Mouse (Mus musculus) urinary bladder, postnatal 25 days (tissue): ENCODE data around the gene Prpf8.

Source experiments
- DNase-seq: peaks from one replicate; pipeline ENCODE4 v3.0.0; 2022; ENCODE audit warnings: low spot score

Prpf8 gene

DNA sequence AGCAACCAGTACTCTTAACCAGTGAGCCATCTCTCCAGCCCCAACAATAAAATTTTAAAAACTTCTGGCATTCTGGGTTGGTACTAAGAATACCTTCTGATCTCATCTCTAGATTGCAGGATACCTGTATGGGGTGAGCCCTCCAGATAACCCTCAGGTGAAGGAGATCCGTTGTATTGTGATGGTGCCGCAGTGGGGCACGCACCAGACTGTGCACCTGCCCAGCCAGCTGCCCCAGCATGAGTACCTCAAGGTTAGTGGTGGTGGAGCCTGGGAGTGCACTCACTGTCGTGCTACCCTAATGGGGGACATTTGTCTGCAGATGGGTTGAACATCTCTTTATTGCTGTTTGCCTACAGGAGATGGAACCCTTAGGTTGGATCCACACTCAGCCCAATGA lies 21.5 kb downstream of the Prpf8 start:
- no peak for DNase-seq

DNA sequence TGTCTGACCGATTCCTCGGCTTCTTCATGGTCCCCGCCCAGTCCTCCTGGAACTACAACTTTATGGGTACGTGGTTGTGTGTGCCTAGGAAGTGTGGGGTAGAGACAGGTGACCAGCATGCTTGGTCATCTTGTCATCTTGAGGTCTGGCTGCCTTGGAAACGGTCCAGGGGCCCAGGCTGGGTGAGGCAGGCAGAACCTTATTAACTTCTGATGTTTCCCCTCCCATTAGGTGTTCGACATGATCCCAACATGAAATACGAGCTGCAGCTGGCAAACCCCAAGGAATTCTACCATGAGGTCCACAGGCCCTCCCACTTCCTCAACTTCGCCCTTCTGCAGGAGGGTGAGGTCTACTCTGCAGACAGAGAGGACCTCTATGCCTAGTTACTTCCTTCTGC lies 22.3 kb downstream of the Prpf8 start:
- no peak for DNase-seq

DNA sequence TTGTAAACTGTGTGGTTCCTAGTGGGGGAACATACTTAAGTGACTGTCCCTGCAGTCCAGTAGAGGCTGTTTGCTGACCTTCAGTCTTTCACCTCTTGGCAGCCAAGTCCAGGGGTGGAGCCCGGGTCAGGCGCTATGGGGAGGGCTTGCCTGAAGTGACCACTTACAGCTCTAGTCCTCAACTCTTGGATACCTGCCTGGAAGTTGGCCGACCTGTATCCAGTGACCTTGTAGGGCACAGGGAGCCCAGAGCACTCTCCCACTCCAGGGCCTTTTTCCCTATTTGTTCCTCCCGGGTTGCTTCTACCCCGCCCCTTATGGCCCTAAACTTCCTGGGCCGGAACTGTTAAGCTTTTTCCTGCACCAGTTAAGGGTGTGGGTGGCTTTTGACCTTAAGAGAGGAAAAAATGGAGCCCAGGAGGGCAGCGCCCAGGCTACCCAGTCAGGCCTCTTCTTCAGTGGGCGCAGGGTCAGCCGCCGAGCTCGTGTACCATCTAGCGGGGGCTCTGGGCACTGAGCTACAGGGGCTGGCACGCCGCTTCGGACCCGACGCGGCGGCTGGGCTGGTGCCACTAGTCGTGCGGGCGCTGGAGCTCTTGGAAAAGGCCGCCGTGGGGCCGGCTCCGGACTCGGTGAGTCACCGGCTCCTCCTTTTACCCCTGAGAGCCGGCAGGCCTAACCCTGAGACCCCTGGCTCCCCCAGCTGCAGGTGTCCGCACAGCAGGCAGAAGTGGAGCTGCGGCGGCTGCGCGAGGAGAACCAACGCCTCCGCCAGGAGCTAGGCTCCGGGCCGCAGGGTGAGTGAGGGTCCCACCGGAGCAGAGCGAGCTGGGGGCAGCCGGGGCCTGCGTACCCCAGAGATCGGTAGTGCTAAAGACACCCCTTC lies 23.4 kb downstream of the Prpf8 start, which contains the start of gene Rilp:
TSS of gene Rilp (plus strand) at position 354 of the 886 bp plus-strand sequence.
- DNase-seq = peak; percentile 57

DNA sequence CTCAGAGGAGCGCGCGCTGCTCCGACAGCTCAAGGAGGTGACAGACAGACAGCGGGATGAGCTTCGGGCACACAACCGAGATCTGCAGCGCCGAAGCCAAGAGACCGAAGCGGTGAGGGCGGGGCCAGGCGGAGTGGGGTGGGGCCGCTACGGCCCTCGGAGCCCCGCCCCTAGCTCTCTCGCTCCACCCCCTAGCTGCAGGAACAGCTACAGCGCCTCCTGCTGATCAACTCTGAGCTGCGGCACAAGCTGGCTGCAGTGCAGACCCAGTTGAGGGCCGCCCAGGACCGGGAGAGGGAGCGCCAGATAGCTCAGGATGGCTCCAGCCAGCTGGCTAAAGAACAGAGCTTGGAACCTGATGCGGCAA lies 24.0 kb downstream of the Prpf8 start:
- DNase-seq = peak; percentile 94

DNA sequence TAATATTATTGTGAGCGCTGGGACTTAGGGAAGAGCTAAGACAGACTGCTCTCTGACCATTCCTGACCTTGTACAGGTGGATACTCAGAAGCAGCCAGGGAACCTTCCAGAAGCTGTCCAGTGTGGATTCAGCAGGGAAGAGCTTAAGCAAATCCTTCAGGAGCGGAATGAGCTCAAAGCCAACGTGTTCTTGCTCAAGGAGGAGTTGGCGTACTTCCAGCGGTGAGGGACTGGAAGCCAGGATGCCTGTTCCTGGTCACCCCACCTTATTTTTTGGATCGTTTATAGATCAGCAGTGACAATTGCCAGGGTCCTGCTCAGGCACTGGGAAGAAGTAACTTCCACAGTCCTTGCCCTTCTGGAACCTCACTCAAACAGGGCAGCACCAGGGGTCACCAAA lies 24.6 kb downstream of the Prpf8 start:
- DNase-seq = peak; percentile 38

DNA sequence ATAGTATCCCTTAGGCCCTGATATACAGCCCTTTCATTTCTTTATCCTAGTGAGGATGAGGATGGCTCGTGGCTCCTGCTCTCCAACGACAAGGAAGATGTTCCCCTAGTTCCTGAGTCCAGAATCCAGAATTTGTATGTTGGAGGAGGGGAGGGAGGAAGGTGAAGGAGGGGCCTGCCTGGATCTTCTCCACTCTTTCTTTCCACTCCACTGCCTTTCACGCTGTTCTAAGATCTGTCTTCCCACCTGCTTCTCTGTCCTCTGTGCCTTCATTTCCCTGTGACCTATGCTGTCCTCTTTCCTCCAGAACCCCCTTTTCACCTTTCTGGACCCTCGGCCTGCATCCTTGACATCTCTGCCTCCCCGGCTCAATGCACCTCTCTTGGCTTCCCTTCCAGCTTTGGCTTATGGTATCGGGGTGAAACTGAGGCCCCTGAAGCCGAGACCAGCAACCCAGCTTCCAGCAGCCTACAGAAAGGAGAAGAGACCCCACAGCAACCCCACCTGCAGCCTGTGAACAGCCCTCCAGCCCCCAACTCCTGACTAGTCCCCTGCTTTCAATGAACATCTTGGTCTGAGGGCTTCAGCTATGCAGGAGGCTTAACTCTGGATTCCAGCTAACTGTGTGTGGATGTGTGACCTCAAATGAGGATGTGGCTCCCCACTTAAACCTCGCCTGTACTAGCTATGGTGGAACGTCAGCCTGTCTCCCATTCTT lies 25.8 kb downstream of the Prpf8 start:
- DNase-seq = no peak

DNA sequence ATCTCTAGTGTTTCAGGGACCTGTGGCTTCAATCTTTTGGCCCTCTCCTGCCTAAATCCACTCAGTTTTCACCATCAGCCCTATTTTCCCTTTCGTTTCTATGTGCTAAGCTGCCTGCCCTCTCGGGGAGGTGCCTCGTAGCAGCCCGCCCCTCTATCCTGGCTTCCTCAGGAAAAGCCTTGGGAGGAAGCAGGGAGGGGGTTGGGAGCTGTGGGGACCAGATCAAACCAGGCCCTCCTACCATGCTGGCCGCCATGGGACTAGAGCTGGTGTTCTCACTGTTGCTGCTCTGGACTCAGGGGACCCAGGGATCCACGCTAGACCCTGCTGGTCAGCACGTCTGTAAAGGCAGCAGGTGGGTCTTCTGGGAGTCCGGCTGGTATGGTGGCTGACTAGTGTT lies 26.7 kb downstream of the Prpf8 start, which contains the start of gene Scarf1:
TSS of gene Scarf1 (plus strand) at position 205 of the 400 bp plus-strand sequence.
- no peak for DNase-seq

DNA sequence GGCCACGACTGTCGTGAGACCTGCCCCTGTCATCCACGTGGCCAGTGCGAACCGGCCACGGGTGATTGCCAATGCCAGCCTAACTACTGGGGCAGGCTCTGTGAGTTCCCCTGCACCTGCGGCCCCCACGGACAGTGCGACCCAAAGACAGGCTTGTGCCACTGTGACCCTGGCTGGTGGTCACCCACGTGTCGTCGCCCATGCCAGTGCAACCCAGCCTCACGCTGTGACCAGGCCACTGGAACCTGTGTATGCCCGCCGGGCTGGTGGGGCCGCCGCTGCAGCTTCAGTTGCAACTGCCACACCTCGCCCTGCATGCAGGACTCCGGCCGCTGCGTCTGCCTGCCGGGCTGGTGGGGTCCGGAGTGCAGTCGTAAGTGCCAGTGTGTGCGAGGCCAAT lies 28.6 kb downstream of the Prpf8 start:
- DNase-seq = no peak

DNA sequence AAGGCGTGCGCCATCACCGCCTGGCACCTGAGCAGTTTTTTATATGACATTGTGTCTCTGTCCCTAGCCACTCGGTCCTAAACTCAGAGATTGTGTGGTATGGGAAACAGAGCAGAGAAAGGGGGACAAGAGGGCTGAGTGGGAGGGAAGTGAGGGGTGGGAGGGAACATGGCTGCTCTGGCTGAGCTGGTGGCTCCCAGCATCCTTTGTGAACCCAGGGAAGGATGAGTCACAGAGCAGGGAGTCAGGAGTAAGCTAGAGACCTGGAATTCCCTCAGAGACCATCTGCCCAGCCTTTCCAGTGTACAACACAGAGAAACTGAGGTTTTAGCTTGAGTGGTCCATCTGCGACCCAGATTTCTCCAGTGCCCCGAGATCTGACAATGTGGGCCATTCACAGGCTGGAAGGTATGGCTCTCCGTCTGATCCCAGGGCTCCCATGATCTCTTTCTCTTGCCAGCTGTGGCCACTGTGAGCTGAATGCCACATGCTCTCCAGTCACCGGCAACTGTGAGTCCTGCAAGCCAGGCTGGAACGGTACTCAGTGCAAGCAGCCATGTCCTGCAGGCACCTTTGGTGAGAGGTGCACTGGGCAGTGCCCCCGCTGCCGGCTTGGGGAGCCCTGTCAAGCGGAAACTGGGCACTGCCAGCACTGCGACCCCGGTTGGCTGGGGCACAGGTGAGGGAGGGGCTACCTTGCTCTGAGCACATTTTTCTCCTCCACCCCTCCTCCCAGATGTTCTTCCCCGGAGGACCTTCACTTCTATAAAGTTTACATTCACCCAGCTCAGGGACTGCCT lies 33.4 kb downstream of the Prpf8 start:
- DNase-seq = no peak

DNA sequence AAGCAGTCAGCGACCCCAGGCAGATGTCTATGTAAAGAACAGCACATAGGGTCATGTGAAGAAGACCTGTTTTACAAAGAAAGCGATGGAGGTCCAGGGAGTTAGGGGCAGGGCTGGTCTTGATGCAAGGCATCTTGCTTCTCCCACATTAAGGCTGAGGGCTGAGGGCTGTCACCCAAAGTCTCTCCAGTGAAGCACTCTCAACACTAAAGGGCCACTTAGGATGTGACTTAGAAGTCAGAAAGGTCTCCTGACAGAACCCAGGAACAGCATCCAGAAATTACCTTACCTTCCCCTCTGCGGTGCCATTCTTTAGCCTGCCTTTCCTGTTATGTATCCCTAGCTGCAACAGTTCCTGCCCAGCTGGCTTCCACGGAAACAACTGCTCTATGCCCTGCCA lies 35.0 kb downstream of the Prpf8 start:
- no peak for DNase-seq

DNA sequence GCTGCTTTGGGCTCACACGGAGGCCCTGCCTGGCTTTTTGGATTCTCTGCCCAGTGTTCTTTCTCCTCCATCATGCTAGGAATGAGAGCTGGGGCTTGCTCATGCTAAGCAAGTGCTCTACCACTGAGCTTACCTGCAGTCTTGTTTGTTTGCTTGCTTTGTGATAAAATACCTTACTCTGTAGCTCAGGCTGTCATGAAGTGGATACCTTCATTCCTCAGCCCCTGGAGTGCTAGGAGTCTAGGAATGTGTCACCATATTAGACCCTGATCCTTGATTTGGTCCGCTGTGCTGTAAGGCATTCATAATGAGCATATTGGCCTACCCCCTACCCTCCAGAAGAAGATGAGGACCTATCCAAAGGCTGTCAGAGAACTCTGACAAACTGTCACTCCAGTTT lies 36.2 kb downstream of the Prpf8 start:
- no peak for DNase-seq

DNA sequence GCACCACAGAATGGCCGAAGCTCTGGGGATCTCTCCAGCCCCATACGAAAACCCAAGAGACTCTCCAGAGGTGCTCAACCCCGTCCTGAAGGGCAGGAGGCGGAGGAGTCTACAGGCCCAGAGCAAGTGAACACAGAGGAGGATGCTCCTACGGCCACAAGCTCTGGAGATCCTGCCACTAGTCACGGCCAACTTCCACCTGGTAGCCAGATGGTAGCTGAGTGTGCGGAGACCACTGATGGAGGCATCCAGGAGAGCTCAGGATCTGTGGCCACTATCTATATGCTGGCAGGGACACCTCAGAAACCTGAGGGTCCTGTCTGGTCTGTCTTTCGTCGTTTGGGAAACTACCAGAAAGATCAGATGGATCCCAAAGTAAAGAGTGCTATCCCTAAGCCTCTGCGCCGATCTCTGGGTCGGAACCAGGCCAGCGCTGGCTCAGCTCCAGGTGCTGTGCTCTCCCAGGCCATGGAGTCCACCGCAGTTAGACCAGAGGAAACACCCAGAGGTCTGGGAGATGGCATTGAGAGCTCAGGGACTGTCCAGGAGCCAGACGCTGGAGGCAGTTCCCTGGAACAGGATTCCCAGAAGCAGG lies 39.0 kb downstream of the Prpf8 start:
- no peak for DNase-seq

DNA sequence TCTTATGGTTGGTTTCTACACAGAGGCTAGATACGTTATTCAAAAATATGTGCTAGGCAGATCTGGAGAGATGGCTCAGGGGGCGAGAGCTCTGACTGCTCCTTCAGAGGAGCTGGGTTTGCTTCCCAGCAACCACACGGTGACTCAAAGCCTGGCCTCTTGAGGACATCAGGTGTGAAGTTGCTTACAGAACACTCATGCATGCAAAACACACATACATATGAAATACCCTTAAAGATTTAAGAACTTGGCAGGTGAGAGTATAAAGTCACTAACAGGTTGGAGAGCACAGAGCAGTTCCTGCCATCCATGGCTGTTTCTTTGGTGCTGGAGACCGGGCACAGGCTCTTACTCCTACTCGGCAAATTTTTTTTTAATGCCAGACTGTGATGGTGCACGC lies 40.3 kb downstream of the Prpf8 start:
- DNase-seq = no peak

DNA sequence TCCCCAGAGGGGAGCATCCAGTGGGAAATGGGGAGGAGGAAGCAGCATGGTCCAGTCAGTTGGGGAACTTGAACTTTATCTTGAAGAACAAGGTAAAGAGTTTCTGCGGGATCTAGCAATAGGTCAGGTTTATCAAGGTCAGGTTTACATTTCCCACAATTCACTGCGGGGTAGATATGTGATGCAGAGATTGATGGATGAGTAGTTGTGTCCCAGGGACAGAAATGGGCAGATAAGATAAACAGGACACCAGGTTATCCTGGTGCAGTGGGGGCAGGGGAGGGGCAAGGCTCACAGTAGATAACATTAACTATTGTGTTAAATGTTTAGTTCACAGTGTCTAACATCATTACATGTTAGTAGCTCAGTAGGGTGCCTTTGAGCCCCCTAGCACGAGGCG lies 43.2 kb downstream of the Prpf8 start:
- no peak for DNase-seq

DNA sequence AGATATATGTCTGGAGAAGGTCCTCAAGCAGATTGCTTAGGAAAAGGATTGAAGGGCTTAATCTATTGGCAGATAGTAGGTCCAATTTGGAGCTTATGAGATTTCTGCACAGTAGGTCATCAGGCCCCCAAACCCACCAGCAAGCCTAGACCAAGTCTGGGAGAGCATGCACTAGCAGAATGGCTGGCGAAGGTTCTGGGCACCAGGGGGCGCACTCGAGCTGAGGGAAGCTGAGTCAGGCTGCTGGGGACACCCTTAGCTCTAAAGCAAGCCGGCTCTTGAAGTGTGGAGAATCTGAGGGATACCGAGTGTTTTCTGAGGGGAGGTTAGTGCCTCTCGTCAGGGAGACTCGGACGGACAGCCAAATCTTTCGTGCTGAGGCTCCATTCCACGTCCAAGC lies 43.7 kb downstream of the Prpf8 start:
- DNase-seq = peak; percentile 99

DNA sequence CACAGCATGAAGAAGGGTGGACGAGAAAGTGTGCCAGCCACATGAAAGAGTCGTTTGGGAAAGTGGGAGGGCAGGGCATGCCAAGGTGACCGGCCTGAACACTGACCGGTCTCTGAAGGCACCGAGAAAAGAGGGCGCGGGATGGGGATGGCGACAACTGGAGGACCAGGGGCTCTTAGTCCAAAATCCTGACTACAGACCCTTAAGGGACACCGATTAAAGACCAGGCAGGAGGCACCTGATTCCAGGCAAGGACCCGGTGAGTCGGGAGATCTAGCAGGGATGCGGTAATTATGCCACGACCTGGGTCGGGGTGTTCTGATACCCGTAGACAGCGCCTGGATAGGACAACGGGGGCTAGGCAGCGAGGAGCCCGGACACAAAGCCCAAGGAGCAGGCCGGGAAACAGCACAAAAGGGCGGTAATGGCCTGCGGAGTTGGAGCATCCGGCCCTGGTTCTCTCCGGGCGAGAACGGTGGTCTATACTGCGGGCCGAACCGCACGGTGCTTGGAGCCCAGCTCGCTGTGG lies 44.3 kb downstream of the Prpf8 start:
- no peak for DNase-seq

DNA sequence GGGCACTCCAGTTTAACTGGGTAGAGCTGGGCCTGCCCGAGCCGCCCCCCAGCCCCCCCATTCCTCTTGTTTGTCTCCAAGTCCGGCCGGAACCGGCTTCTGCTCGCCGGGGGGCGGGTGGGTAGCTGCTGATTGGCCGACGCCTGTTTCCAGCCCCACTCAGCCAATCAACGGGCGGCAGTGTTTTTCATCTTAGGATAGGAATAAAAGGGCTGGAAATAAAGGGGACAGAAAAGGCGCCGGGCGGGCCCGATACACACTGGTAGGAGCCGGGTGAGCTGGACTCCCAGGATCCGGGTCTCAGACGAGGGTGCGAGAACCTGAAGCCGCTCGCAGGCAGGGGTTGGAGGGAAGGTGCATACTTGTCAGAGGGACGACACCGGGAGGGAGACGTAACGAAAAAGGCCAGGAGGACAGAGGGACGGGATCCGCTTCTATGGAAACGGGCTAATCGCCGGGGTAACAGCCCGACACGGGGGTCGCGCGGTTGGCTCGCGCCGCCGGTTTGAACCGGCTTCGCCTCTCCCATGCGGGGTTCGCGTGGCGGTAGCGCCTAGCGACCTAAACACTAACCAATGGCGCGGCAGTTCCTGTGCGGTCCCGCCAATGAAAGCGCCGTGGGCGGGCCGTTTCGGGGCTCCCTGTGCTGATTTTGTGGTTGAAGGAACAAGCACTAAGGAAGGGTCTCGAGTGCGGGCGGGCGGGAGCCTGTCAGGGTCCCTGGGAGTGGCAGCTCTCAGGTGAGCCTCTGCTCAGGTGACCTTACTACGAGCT lies 45.0 kb downstream of the Prpf8 start, which contains the start of gene Slc43a2:
TSS of gene Slc43a2 (plus strand) at position 226 of the 774 bp plus-strand sequence.
- DNase-seq = peak; percentile 80

DNA sequence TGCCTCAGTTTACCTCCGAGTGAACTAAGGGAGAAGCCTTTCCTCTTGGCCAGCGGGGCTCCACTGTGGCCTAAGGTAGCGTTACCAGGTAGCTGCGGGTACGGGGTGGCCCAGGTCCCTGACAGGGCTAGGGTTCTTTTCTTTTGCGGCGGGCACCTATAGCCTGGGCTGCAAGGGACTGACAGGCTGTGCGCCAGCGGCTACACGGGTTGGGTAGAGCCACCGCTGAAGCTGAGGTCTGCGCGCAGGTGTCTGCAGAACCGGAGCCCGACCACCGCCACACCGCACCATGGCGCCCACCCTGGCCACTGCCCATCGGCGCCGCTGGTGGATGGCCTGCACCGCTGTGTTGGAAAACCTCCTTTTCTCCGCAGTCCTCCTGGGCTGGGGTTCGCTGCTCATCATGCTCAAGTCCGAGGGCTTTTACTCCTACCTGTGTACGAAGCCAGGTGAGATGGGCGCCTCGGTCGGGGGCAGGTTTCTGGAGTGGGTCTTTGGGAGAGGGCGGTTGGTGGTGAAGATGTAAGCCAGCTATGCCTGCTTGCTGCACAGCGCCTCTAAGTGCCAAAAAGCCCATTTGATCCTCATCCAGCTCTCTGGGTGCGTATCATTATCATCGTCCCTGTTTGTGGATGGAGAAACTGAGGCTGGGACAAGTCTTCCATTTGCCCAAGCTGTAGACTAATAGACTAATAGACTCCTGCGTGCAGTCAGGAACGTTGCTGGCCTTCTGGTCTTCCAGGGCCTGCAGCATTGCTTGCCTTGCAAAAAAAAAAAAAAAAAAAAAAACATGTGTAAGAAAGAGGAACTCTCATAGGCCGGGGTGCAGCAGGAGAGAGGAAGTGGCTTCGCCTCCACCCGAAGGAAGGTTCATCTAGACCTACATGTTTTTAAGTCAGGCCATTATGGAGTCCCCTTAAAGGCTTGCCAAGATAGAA lies 46.0 kb downstream of the Prpf8 start:
- no peak for DNase-seq

DNA sequence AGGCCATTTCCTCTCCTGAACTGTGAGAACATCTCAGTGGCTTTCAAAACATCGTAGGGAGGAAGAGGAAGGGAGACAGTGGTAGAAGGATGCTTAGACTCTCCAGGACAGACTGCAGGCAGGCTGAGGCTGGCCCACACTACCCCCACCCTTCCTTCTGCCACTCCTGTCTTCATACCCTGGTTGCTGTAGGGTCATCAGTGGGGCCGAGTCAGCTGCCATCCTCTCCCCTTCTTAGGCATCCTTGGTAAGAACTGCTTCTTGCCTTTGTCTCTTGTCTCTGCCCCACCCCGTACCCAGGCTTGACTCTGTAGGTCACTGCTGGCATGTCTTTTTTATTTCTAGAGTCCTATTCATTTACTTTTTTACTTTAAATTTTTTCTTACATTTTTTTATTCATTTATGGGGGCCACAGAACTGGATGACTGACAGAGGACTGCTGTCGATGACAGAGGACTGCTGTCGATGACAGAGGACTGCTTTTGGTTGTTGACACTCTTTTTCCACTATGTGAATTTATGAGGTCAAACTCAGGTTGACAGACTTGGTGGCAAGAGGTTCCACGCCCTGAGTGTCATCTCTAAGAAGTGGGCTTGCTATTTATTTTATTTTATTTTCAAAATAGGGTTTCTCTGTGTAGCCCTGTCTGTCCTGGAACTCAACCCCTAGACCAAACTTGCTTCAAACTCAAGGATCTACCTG lies 46.8 kb downstream of the Prpf8 start:
- DNase-seq = no peak
